Mouse (Mus musculus) cerebellum, postnatal 25 days (tissue): ENCODE measurements around the gene Afmid.
"Not testable (repeated sequence)": the region's sequence is repeated elsewhere in the genome, so short reads cannot be mapped to it uniquely, and the experiment has no call there.

Source experiments
- DNase-seq, 2 experiments: peaks; one replicate each; pipeline ENCODE4 v3.0.0; 2021; ENCODE audit warnings: mixed read lengths in 2 of 2

Afmid gene

DNA sequence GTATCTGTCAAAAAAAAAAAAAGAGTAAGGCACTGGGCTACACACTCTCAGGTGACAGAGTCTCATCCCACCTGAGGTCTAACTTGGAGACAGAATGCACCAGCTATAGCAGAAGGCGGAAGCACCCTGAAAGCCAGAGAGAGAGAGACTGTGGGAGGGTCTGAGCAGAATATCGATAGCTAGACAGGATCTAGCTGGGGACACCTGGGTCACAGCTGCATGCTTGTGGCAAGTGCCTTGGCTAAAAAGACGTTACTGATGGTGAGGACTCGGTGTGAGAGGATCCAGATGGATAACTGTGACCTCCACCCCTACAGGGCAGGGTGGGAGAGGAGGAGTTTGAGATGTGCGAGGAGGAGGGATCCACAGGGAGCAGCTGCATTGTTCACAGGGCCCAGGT lies 28.8 kb upstream of the Afmid start:
- no peak for DNase-seq

GRCm38 (mm10) chr11:117797511-117798159 lies 28.1 kb upstream of the Afmid start, which contains the start of gene 6030468B19Rik:
Gene 6030468B19Rik (plus strand): TSS chr11:117797660.
- DNase-seq: no peak

DNA sequence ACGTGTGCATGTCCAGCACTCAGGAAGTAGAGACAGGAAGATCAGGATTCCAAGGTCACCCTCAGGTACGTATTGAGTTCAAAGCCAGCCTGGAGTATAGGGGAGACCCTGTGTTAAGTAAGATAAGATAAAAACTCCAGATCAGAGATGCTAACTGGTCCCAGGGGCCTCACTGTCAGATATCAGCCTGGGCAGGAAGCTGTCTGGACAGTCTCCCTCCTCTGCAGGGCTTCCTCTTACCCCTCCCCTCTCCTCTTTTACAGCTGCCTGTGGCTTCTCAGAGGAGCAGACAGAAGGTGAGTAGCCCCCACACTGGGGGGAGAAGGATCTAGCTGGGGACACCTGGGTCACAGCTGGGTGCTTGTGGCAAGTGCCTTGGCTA lies 27.6 kb upstream of the Afmid start:
- DNase-seq: no peak

GRCm38 (mm10) chr11:117799174-117799573 lies 26.6 kb upstream of the Afmid start:
- DNase-seq: no peak

DNA sequence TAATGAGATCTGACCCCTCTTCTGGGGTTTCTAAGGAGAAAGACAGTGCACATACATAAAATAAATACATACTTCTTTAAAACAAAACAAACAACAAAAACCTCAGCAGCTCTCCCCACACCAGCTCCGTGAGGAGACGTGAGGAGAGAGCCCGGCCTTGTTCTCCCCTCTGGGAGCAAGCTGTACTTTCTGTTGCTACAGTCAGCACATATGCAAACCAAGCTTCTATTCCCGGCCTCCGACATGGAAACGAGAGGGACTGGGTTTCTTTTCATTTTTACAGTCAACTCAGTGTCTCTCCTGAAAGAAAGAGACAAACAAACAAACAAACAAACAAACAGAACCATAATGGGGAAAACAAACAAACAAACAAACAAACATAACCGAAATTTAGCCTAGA lies 25.7 kb upstream of the Afmid start:
- no peak for DNase-seq

GRCm38 (mm10) chr11:117801650-117802049 lies 24.1 kb upstream of the Afmid start:
- DNase-seq: no peak

DNA sequence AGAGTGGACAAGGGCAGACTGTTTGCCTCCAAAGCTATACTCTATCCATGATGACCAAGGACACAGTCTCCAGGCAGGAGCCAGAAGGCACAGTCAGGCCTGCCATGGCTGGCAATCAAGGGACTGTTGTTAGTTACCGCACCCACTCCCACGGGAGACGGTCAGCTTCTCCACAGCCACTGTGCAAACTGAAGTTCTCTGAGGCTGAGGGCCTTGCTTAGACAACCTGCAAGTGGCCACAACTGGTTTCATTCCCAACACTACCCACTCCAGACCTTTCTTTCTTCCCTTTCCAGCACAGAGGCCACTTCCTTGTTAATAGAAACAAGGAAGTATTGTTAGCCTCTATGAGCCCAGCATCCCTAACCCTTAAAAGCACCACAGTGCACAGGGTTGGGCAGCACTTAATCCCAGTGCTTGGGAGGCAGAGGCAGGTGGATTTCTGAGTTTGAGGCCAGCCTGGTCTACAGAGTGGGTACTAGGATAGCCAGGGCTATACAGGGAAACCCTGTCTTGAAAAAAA lies 22.5 kb upstream of the Afmid start:
- no peak for DNase-seq

DNA sequence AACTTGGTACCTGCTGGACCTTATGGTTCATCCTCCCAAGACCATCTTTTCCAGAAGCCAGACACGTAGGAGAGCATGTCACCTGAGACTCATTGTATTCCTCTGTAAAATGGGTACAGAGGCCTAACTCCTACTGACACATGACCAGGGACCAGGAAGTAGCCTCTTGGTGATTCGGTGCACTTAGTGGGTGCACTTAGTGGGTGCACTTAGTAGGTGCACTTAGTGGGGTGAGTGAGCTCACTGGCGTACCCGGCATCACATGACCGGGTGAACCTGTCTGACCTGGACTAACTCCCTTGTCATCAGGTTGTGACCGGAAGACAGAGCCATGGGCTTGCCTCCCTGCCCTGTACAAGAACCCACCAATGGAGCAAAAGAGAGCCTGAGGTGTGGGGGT lies 18.9 kb upstream of the Afmid start:
- no peak for DNase-seq

GRCm38 (mm10) chr11:117809407-117810311 lies 16.1 kb upstream of the Afmid start, which contains the start of the genes Gm20708 and Syngr2:
Gene Gm20708 (plus strand): TSS chr11:117809668.
Gene Syngr2 (plus strand): TSS chr11:117809668.
- DNase-seq: peak; percentile 33 to 59

- peak; percentile 44 to 68 for DNase-seq
Observed at GRCm38 (mm10) chr11:117810401-117811046, 15.2 kb upstream of the Afmid start.

DNA sequence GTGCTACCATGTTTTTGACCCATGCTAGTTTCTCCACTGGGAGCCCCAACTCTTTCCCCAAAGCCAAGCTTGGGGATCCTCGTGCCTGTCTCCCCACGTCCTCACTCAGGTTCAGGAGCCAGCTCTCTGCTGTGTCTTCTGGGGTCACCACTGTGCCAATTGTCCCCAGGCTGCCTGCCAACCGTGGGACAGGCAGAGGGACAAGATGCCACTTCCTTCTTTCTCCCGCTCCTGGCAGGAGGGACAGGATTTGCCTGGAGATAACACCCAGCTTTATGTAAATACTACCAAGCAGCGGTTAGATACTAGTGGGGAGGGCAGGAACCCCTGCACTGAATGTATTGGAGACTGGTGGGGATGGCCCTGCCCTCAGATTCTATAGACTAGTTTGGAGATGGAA lies 11.9 kb upstream of the Afmid start:
- no peak for DNase-seq

GRCm38 (mm10) chr11:117814704-117815366 lies 10.9 kb upstream of the Afmid start:
- DNase-seq: no peak

DNA sequence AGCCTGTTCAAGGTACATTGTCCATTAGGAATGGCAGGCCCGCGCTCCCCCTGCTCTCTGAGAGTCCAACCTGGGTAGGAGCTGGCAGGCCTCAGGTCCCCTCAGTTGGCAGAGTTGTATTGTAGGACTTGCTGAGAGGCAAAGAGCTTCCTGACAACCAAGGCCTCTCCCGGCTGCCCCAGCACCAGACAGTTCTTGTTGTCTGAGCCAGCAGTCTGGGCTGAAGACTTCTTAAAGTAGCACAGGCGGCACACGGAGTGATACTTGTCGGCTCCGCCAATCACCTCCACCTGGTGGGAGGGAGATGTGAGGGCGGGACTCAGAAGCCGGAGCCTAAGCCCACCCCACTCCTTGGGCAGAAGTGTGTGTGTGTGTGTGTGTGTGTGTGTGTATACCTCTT lies 9.9 kb upstream of the Afmid start:
- not testable (repeated sequence) for DNase-seq

- DNase-seq: no peak
Observed at GRCm38 (mm10) chr11:117816389-117816996, 9.2 kb upstream of the Afmid start.

DNA sequence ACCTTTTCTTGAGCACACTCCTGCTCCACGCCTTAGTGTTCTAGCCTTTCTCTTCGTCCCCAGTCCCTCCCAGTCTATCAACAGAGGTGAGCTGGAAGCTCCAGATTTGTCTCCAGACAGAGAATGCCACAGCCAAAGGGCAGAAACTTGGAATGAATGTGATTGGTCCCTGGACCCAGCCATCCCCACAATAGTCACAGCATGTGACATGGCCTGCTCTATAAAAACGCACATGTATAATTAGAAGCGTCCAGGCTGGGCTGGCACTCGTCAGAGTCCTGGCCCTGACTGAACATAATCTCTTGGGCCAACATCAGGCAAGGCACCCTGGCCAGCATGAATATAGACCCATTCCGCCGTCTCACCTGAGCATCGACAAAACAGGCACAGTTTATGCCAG lies 6.6 kb upstream of the Afmid start:
- peak; percentile 22 to 41 for DNase-seq

DNA sequence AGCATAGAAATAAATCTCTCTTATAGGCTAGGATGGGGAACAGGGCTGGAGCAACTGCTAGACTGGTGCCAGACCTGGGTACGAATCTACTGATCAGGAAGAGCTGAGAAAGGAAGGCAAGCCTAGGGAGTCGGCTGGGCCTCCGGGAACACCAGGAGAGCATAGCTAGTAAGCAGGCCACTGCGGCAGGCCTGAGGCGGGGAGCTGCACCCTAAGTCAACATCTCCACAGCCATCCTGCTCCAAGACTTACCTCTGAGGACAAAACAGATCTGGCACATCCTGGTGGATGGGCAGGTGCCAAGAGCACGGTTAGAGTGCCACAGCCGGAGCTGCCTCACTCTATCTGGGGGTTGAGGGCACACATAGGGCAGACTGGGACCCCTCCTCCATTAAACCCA lies 5.6 kb upstream of the Afmid start:
- DNase-seq: no peak

- DNase-seq: no peak
Observed at GRCm38 (mm10) chr11:117821868-117822267, 3.9 kb upstream of the Afmid start.

- no peak for DNase-seq
Observed at GRCm38 (mm10) chr11:117822728-117823241, 2.9 kb upstream of the Afmid start.

- DNase-seq: no peak
Observed at GRCm38 (mm10) chr11:117823411-117823810, 2.3 kb upstream of the Afmid start.

DNA sequence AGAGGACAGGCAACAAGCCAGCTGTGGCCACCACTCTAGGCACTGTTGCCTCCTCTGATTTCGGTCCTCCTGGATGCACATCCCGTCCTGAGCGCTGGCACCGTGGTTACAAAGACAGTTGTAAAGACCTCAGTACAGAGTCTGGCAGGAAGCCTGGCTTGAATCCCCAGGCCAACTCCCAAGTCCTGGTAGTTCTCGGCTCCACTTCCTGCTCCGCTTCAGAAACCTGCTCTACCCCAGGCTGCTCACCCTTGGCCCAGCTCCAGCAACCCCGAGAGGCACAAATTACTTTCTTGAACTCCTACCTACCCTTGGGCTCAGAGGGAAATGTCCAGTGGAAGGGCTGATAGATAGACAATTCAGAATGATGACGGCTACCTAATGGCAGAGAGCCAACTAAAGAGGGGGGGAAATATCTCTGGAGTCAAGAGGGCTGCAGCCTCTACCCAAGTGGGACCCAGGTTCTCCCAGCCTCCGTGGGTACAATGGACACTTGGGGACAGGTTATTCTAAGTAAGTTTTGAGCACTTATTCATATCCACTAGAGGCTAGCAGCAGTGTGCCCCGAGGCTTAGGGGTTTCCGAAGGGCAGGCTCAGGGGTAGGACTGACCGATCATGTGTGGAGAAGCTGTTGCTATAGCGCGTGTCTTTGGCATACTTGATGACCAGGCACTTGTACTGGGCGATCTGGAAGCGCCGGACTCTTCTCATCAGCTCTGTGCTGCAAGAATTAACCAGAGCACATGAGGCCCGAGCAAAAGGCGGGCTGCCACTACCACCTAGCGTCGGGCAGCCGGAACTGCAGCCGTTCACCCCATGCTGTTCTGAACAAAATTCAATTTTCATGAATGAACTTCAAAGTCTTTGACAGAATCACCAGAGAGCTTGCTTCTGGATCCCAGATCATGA lies 1.4 kb upstream of the Afmid start:
- peak; percentile 86 to 87 for DNase-seq

DNA sequence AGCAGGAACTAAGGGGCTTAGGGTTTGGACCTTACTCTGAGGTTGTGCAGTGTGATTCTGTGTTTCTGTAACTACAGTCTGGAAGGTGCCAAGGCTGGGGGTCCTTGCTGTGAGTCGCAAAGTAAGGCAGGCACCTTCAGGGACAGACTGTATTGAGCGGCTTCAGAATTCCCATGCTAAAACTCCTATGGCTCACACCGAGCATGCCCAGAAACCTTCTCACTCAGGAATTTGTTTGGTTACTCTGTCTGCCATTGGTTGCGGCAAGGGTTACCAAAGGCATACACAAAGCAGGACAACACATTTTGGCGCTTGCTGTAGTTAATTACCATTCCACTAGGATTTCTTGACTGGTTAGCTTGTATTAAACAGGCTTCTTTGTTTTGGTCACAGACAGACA lies 440 bp downstream of the Afmid start:
- DNase-seq: no peak
